ENCODE assay signal across 8 mouse cellular contexts in genomic region chr8:70315624-70316510, GRCm38 (mm10). TPM values are rescaled to one million over a fixed set of nuclear protein-coding genes. Genes with fewer than 3 reads are reported as not detected.
DNase-seq lines count a peak whose midpoint lies in the region; ATAC-seq and TF ChIP-seq lines count a peak whose summit lies in the region.

Cers1 (plus strand) TSS chr8:70315775.

- H3K4me3 ChIP-seq in cortical plate, adult 2 months (ENCODE audit: insufficient read depth, low read length): peak within 1 kb of the TSS; percentile 89
- peak within 1 kb of the TSS; percentile 58 for H3K4me3 ChIP-seq in intestine, embryonic 15.5 days (replicated peaks)
- peak within 1 kb of the TSS; percentile 67 for H3K4me3 ChIP-seq in limb, embryonic 13.5 days
- H3K4me3 ChIP-seq in midbrain, embryonic 16.5 days (ENCODE audit: low read depth, low read length): peak within 1 kb of the TSS; percentile 78

- H3K9ac ChIP-seq in intestine, embryonic 15.5 days: peak within 1 kb of the TSS; percentile 50
- H3K9ac ChIP-seq in limb, embryonic 13.5 days: peak within 1 kb of the TSS; percentile 77
- peak within 1 kb of the TSS; percentile 88 for H3K9ac ChIP-seq in midbrain, embryonic 16.5 days (ENCODE audit: low read depth, low read length)

- WGBS in intestine, embryonic 15.5 days: 2% methylated on average over 66 of the region's 66 CpGs
- 1% methylated on average over 66 of the region's 66 CpGs for WGBS in limb, embryonic 13.5 days
- 1% methylated on average over 66 of the region's 66 CpGs for WGBS in midbrain, embryonic 16.5 days

- peak; percentile 87 for DNase-seq in layer of hippocampus, adult 11-12 months (ENCODE audit: low spot score)
- DNase-seq in layer of hippocampus, adult 9-10 months (ENCODE audit: low spot score): no peak
- peak; percentile 70 for DNase-seq in gastrocnemius, postnatal 14 days
- DNase-seq in testis, postnatal 14 days (ENCODE audit: low spot score): peak; percentile 59

- peak; percentile 53; the same call in 1 of the 2 replicates for TF ChIP-seq POLR2A in cortical plate, adult 2 months (IDR thresholded peaks at IDR 0.05; ENCODE audit: extremely low read depth, insufficient read depth, low read length)

- no peaks in the 10 kb centered on the region for H3K27me3 ChIP-seq in intestine, embryonic 15.5 days (replicated peaks)
- no peaks in the 10 kb centered on the region for H3K27me3 ChIP-seq in limb, embryonic 13.5 days
- H3K27me3 ChIP-seq in midbrain, embryonic 16.5 days (ENCODE audit: control insufficient read depth, insufficient read depth, low read depth, low read length): no peaks in the 10 kb centered on the region

- peak within 1 kb of the TSS; percentile 95 for H3K27ac ChIP-seq in cortical plate, adult 2 months (ENCODE audit: insufficient read depth, low read length)
- H3K27ac ChIP-seq in intestine, embryonic 15.5 days: peak within 1 kb of the TSS; percentile 74
- peak within 1 kb of the TSS; percentile 84; the same call in 1 of the 2 replicates for H3K27ac ChIP-seq in limb, embryonic 13.5 days
- peak within 1 kb of the TSS; percentile 97 for H3K27ac ChIP-seq in midbrain, embryonic 16.5 days (ENCODE audit: low read length)

- peak; percentile 68 for ATAC-seq in intestine, embryonic 15.5 days
- ATAC-seq in limb, embryonic 13.5 days (ENCODE audit: low FRiP score, low read depth): peak; percentile 73
- peak; percentile 59 for ATAC-seq in midbrain, embryonic 16.5 days

- no peaks in the 10 kb centered on the region for H3K9me3 ChIP-seq in intestine, embryonic 15.5 days
- no peaks in the 10 kb centered on the region for H3K9me3 ChIP-seq in limb, embryonic 13.5 days
- H3K9me3 ChIP-seq in midbrain, embryonic 16.5 days (replicated peaks; ENCODE audit: control insufficient read depth, low read length, poor library complexity, severe bottlenecking): no peaks in the 10 kb centered on the region

- no peaks in the 10 kb centered on the region for H3K4me1 ChIP-seq in cortical plate, adult 2 months (ENCODE audit: control insufficient read depth, insufficient read depth, low read length)
- peaks cover 25% of the 10 kb centered on the region for H3K4me1 ChIP-seq in intestine, embryonic 15.5 days (replicated peaks)
- peaks cover 31% of the 10 kb centered on the region for H3K4me1 ChIP-seq in limb, embryonic 13.5 days
- H3K4me1 ChIP-seq in midbrain, embryonic 16.5 days (ENCODE audit: control insufficient read depth, insufficient read depth, low read length): peaks cover 22% of the 10 kb centered on the region

- peaks cover 20% of the 10 kb centered on the region for H3K36me3 ChIP-seq in intestine, embryonic 15.5 days
- peaks cover 46% of the 10 kb centered on the region for H3K36me3 ChIP-seq in limb, embryonic 13.5 days
- H3K36me3 ChIP-seq in midbrain, embryonic 16.5 days (ENCODE audit: control insufficient read depth, insufficient read depth, low read length): peaks cover 21% of the 10 kb centered on the region

- intact Hi-C loops in gastrocnemius, postnatal 14 days (cut with DNase I; ENCODE audit: low total_unique reads): no loop called here

- TF ChIP-seq CTCF in cortical plate, adult 2 months (IDR thresholded peaks at IDR 0.05; ENCODE audit: extremely low read depth, insufficient read depth, low read length): no peak

- peak within 1 kb of the TSS; percentile 93 for H3K4me2 ChIP-seq in intestine, embryonic 15.5 days (replicated peaks)
- H3K4me2 ChIP-seq in limb, embryonic 13.5 days (replicated peaks): peak within 1 kb of the TSS; percentile 80
- H3K4me2 ChIP-seq in midbrain, embryonic 16.5 days (ENCODE audit: low read length): peak within 1 kb of the TSS; percentile 61

RNA-seq across cellular contexts. Expression of gene Cers1, which starts in this region (rescaled TPM):
- 79.8 and 84.8 TPM in 2 replicates for polyA plus RNA-seq in cortical plate, adult 2 months (2012; rRNA removed)
- 10 to 100 TPM; 14.5 to 24.5 TPM for total RNA-seq in gastrocnemius, postnatal 14 days (2021)
- 3.6 TPM in 2 replicates for polyA plus RNA-seq in intestine, embryonic 15.5 days (2015; fragmentation: Nextera tagmentation; extraction: Ambion mirVana)
- polyA plus RNA-seq in limb, embryonic 13.5 days (2015; fragmentation: Nextera tagmentation; extraction: Ambion mirVana): 10.0 and 10.2 TPM in 2 replicates
- 40.3 and 42.1 TPM in 2 replicates for polyA plus RNA-seq in midbrain, embryonic 16.5 days (2015; fragmentation: Nextera tagmentation; extraction: Ambion mirVana)
